Mouse (Mus musculus) megakaryocyte, embryonic 14.5 days (primary cell): Measurements from ENCODE around the gene Dtx2.

Experiments used
- FLI1 ChIP-seq: IDR thresholded peaks from 2 replicates; pipeline ENCODE4 v1.6.1; 2012; ENCODE audit warnings: low read length, inconsistent platforms, mixed read lengths
- GATA1 ChIP-seq: IDR thresholded peaks from 3 replicates; pipeline ENCODE4 v1.6.1; 2012; ENCODE audit warnings: mixed read lengths, low read length, inconsistent platforms, borderline replicate concordance

- TF ChIP-seq FLI1 = no peak
- no peak for TF ChIP-seq GATA1
Observed at GRCm38 (mm10) chr5:136035285-136035684, 40.7 kb downstream of the Dtx2 start.
